Mouse (Mus musculus): ENCODE measurements at regions not wholly inside any gene's neighbourhood (a gene's known extent, or its start where the extent isn't known, plus 50 kb on each side); places are given as distances from the start of the nearest gene placed in this dataset.
A peak's percentile ranks its signal among the peaks of the same experiment; 100 is the strongest.

DNA sequence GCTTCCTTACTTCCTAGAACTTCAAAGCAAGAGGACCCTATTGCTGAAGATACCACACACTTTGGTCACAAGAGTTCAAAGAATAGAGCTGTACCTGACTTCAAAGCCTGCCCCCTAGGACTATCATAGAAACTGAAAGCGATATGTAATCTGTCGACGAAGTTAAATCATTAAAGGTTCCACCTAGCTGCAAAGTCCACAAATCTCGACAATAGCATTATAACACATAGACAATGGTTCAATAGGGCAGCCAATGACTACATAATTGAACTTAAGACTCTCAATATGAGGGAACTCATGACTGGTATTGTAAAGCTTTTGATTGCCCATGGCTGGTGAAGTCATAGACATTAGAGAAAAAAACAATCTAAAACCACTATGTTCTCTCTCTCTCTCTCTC is 200.8 kb downstream of the Fscb start:
- no peak for DNase-seq (ENCODE audit: low spot score)

- no peak for DNase-seq (ENCODE audit: low spot score)
Observed at GRCm38 (mm10) chr12:64266130-64266529, 208.4 kb downstream of the Fscb start.

DNA sequence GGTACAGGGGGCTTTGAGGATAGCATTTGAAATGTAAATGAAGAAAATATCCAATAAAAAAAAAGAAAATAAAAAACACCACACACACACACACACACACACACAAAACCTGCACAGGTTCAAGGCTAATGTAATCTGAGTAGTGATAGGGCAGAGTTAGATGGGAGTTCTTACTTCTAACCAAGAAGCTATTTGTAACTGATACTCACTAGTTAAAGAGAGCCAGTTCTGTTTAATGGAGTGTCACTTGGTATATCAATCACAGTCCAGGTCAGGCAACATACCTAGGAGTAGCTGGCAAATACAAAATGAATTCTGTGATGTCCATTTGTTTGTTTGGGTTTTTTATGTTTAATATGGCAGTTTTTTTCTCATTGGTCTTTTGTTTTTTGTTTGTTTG is 219.5 kb downstream of the Fscb start:
- no peak for DNase-seq (ENCODE audit: low spot score)

GRCm38 (mm10) chr12:64249974-64250373 is 224.5 kb downstream of the Fscb start:
- DNase-seq (ENCODE audit: low spot score), result no peak

DNA sequence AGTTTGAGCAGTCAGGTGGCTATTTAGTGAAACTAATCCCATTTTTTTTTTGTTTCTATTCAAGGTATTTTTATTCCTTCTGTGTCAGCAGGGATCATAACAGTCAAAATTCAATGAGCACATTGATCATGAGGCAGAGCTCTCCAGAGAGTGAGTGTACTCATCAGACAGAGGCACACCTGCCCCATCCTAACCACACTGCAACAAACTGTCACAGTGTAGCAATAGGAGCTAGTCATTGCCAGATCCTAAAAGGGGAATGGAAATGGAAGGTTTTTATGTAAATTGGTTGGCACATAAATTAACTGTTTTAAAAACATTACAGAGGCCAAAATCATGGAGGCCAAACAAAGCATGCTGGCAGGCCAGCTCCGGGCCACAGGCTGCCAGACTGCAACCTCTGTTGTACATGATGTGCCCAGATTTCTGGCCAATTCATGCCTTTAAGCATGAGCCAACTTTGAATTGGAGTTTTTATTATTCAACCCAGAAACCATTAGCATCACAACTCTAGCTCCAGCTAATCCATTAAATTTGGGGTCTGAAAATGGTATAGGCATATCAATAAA is 244.9 kb downstream of the Fscb start:
- peak; percentile 9 for DNase-seq (ENCODE audit: low spot score)

GRCm38 (mm10) chr12:64216409-64216808 is 258.1 kb downstream of the Fscb start:
- no peak for DNase-seq (ENCODE audit: low spot score)

- no peak for DNase-seq (ENCODE audit: low spot score)
Observed at GRCm38 (mm10) chr12:64198385-64198784, 276.1 kb downstream of the Fscb start.
